Mouse (Mus musculus) brain, embryonic 18.5 days (tissue): ENCODE measurements around the gene Btla.

Experiments used
- DNase-seq: peaks from one replicate; pipeline ENCODE4 v3.0.0-alpha.2; 2012; ENCODE audit warnings: low read depth, low spot score

Btla gene

DNA sequence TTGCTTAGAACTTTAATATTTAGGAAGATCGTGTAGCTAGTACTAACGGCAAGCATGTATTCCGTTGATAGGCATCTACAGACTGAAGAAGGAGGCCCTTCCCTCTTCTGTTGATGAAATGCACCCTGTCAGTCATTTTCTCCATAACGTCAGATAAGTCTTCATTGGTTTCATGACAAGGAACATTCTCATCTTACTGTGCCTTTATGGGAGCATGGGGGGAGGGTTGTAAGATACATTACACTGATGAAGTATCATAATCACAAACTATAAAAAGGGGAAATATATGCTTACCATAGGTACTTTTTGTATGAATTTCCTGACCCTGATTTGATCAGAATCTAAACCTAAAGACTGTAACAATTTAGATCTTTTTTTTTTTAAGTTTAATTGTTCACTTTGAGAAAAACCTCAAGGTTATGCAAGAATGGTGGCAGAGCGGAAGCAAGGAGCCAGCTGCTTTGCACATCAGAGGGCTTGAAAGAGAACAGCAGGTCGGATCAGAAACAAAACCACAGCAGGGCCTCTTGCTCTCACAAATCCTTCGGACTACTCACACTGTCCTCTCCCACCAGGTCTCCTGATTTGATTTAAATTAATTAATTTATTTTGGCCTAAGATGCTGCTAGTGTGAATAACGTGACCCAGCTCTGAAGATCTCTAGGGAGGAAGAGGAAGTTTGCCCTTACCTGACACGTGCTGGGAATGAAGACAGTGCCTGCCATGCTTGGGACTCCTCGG, at the start of gene Btla:
Gene Btla, plus strand, starts transcription at position 668 of the 741 bp plus-strand sequence.
- DNase-seq, result no peak

GRCm38 (mm10) chr16:45178552-45178951, 45.6 kb upstream of the Btla start:
- DNase-seq, result no peak

- DNase-seq, result no peak
Measured at GRCm38 (mm10) chr16:45181824-45182223, 42.3 kb upstream of the Btla start.

DNA sequence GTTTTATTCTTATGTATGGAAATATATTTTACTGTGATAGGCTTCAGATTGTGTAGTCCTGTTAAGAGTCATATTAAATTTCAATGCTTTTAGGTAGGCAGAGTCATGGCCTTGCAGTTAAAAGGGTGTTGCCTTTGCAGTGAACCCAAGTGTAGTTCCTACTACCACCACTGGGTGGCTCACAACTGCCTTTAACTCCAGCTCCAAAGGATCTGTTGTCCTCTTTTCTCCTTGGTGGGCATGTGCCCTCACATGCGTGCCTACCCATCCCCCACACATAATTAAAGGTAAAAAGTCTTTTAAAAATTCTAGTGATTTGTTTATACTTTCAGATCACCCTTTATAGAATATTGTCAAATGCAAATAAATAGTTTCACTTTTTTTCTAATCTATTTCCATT, 31.5 kb upstream of the Btla start:
- peak; percentile 36 for DNase-seq

- peak; percentile 62 for DNase-seq
Measured at GRCm38 (mm10) chr16:45196816-45197215, 27.3 kb upstream of the Btla start.

GRCm38 (mm10) chr16:45201395-45201794, 22.7 kb upstream of the Btla start:
- no peak for DNase-seq

- DNase-seq, result no peak
Measured at GRCm38 (mm10) chr16:45204438-45204837, 19.7 kb upstream of the Btla start.

DNA sequence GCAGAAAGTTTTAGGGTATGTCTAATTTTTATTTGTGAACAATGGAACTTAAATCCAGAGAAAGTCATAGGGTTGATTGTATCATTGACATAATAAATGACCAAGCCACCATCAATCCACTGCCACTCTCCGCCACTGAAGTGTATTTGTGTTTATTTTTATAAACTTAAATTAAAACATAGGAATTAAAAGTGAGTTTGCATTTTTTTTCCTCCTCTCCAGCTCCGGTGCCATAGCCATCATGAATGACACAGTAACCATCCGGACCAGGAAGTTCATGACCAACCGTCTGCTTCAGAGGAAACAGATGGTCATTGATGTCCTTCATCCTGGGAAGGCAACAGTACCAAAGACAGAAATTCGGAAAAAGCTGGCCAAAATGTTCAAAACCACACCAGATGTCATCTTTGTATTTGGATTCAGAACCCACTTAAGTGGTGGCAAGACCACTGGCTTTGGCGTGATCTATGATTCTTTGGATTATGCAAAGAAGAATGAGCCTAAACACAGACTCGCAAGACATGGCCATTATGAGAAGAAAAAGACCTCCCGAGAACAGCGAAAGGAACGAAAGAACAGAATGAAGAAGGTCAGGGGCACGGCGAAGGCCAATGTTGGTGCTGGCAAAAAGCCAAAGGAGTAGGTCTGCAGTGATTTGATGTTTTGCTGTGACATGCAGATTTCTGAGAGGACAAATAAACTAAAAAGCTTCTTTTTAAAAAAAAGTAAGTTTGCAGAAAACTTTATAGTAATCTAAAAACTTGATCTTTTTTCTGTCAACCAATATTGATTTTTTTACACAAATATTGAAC, 19.1 kb upstream of the Btla start:
- no peak for DNase-seq

DNA sequence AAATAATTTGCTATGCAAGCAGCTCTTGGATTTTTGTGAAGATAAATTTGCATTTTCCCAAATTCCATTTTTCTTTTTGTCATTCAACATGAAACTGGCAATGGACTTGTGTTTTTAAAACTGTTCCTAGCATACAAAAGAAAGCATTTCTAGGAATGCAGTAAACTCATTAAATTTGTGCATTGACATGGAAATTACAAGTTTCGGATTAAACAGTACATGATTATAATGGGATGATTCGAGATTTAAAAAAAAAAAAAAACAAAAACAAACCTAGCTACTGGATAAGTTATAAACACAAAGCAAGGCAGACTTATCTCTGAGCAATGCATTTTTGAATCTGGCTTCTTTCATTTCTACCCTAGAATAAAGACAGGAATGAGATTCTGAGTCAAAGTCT, 2.1 kb upstream of the Btla start:
- DNase-seq, result no peak

DNA sequence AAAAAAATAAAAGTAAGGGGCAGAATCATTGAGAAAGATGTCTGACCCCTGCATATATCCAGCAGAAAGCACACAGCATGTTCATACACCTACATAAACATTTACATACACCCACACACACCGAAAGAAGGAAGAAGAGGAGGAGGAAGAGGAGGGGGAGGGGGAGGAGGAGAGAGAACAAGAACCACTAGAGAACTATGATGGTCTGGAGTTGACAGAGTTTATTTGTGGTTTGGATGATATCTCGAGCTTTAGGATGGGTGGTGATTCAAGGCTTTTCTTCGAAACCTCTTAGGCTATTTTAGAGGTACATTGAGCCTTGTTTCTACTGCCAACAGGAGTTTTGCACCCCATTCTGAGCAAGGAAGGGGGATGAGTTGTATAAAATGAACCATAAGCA, 1.3 kb upstream of the Btla start:
- DNase-seq, result no peak

GRCm38 (mm10) chr16:45224431-45225008, 405 bp downstream of the Btla start:
- DNase-seq, result no peak

- no peak for DNase-seq
Measured at GRCm38 (mm10) chr16:45227002-45227401, 2.9 kb downstream of the Btla start.

DNA sequence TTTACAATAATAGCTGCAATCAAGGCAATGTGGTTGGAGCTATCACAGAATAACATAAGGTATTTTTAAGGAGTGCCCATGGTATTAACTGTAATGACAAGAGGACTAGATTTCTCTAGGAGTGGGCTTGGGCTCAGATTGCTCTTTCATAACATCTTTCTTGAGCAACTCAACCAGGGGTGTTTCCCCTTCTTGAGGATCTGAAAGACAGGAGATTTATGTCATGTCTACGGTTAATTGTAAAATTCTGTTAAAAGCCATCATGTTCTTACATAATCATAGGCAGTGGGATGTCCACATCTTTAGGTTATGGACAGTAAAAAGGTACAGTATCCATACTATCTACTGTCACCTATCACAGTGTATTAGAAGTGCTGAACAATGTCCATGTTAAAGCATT, 7.2 kb downstream of the Btla start:
- DNase-seq, result no peak

GRCm38 (mm10) chr16:45233007-45233406, 8.9 kb downstream of the Btla start:
- no peak for DNase-seq

DNA sequence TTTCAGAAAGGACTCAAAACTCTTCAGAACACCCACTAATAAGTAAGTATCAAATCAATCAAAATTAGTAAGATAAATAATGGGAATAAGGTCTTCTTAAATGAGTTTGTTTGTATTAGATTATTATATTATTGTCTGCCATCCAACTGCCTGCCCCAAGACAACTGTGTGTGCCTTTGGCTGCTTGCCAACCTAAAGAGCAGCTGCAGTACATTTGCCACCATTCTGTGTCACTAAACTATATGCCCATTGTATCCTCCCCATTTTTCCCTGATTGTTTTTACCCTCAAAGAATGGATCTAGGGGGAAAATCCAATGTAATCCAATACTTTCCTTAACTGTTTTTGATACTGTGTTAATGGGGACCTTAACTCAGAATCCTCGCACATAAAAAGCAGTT, 18.6 kb downstream of the Btla start:
- no peak for DNase-seq

DNA sequence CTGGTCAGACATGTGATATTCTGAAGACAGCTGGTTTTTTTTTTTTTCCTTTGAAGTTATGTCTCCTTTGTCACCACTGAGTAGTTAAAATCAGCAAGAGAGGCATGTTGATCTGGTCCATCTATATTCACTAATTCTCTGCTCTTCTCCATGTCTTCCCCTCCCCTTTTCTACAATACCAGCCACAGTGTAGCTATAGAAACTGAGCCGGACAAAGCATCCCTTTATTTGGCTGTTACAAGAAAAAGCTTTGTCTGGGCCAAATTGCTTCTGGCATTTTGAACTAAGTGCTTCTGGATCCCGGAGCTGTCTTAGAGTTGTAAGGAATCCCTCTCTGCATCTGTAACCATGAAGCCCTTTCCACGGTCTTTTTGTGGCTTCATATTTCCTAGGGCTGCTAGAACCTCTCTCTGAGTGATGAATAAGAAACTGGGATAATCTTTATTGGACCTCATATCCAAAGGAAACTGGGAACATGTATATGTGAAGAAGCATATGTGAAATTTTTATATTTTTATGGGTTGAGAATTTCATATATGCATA, 20.9 kb downstream of the Btla start:
- no peak for DNase-seq

DNA sequence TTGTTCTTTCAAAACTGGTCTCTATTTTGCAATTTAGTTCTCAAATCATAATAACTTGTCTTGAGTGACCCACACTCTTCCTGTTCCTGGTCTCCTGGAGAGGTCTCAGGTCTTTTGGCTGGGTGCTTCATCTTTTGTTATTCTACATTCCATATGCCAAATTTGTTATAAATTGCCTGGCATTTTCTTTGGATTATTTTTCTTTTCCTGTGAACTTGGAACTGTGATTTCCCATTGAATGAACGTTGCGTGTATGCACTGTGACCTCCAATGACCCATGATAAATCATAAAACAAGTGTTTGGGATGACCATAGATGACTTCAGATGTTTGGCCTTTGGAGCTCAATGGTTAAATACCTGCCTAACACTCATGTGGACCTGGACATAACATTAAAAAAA, 25.6 kb downstream of the Btla start:
- no peak for DNase-seq

DNA sequence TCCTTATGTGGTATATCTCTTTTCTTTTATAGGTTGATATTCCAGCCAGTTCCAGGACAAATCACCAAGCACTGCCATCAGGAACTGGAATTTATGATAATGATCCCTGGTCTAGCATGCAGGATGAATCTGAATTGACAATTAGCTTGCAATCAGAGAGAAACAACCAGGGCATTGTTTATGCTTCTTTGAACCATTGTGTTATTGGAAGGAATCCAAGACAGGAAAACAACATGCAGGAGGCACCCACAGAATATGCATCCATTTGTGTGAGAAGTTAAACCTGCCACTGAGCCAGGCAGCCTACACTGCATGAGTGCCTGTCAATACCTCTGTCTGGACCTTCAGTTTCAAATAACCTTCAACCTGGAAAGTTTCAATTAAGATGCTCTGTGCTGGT, 26.2 kb downstream of the Btla start:
- DNase-seq, result no peak

GRCm38 (mm10) chr16:45251773-45252413, 27.8 kb downstream of the Btla start:
- no peak for DNase-seq

DNA sequence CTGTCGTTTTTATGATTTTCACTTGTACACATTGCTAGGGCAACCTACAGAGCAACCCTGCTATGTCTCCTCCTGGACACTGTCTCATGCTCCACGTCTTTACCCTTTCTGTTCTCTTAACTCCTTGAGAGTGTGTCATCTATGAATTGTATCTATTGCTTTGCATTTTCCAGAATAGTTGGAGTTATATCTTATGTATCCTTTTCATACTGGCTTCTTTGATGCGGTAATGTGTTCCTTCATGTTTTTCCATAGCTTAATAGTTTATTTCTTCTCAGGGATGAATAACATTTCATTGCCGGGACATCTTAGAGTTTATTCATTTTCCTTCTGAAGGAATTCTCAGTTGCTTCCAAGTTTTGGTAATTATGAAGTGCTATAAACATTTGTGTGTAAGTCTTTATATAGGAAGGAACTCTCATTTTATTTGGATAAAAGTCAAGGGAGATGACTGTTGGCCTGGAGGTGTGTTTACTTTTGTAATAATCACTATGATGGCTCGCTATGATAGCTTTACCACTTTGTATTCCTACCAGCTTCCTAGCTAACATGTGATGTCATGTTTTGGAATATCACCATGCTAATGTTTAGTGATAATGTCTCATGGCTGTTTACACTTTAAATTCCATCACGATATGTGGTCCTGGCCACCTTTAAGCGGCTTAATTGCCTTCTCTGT, 31.2 kb downstream of the Btla start:
- DNase-seq, result no peak

GRCm38 (mm10) chr16:45256895-45257294, 32.8 kb downstream of the Btla start:
- DNase-seq, result no peak
